Mouse (Mus musculus) G1E-ER4 (cell line): ENCODE results near the gene Hist1h2bh. TPM values are rescaled to one million over a fixed set of nuclear protein-coding genes. Genes with fewer than 3 reads are reported as not detected.
A peak's percentile ranks its signal among the peaks of the same experiment; 100 is the strongest.
"Not testable (repeated sequence)": the region's sequence is repeated elsewhere in the genome, so short reads cannot be mapped to it uniquely, and the experiment has no call there.

Experiments used
- GATA1 ChIP-seq: IDR thresholded peaks from one replicate; pipeline ENCODE4 v1.8.0; 2012; ENCODE audit warnings: low read length, inconsistent platforms
- polyA plus RNA-seq: library from polyadenylated mRNA; stranded (reverse); fragments of >175 nt; gene quantifications from 2 replicates; pipeline ENCODE4 v1.2.3, GENCODE M21; 2012

Hist1h2bh gene
- polyA plus RNA-seq, 1 experiment, result 2.5 TPM

- TF ChIP-seq GATA1, result not testable (repeated sequence)
Observed at GRCm38 (mm10) chr13:23533560-23534367, 9.4 kb downstream of the Hist1h2bh start, which contains the start of gene Hist1h2af. TSS of gene Hist1h2af (plus strand) at chr13:23533906.

GRCm38 (mm10) chr13:23532262-23533075 is 10.7 kb downstream of the Hist1h2bh start:
- no peak for TF ChIP-seq GATA1

- no peak for TF ChIP-seq GATA1
Observed at GRCm38 (mm10) chr13:23530901-23531875, 12.0 kb downstream of the Hist1h2bh start, which contains the start of gene Hist1h4h. TSS of gene Hist1h4h (plus strand) at chr13:23531050.

GRCm38 (mm10) chr13:23530181-23530900 is 12.9 kb downstream of the Hist1h2bh start:
- no peak for TF ChIP-seq GATA1

GRCm38 (mm10) chr13:23529480-23530165 is 13.6 kb downstream of the Hist1h2bh start:
- no peak for TF ChIP-seq GATA1

GRCm38 (mm10) chr13:23529005-23529404 is 14.2 kb downstream of the Hist1h2bh start:
- TF ChIP-seq GATA1, result no peak

GRCm38 (mm10) chr13:23526312-23526711 is 16.9 kb downstream of the Hist1h2bh start:
- no peak for TF ChIP-seq GATA1

GRCm38 (mm10) chr13:23525901-23526300 is 17.3 kb downstream of the Hist1h2bh start:
- no peak for TF ChIP-seq GATA1

GRCm38 (mm10) chr13:23524654-23525053 is 18.5 kb downstream of the Hist1h2bh start:
- TF ChIP-seq GATA1, result no peak

- no peak for TF ChIP-seq GATA1
Observed at GRCm38 (mm10) chr13:23523976-23524375, 19.2 kb downstream of the Hist1h2bh start.

GRCm38 (mm10) chr13:23521703-23522102 is 21.5 kb downstream of the Hist1h2bh start:
- no peak for TF ChIP-seq GATA1

GRCm38 (mm10) chr13:23519416-23519815 is 23.8 kb downstream of the Hist1h2bh start:
- no peak for TF ChIP-seq GATA1

- TF ChIP-seq GATA1, result peak; percentile 55
Observed at GRCm38 (mm10) chr13:23518885-23519284, 24.3 kb downstream of the Hist1h2bh start.

- no peak for TF ChIP-seq GATA1
Observed at GRCm38 (mm10) chr13:23518295-23518603, 24.9 kb downstream of the Hist1h2bh start.
